Mouse (Mus musculus) erythroblast, adult 5-6 weeks (primary cell): ENCODE measurements around the gene Tbc1d22a. TPM values are rescaled to one million over a fixed set of nuclear protein-coding genes. Genes with fewer than 3 reads are reported as not detected.
"Not testable (repeated sequence)": the region's sequence is repeated elsewhere in the genome, so short reads cannot be mapped to it uniquely, and the experiment has no call there.

ENCODE experiments used
- ATAC-seq: replicated peaks from 2 replicates; pipeline ENCODE4 v1.8.0; 2016; ENCODE audit warnings: moderate number of reproducible peaks, mild to moderate bottlenecking, moderate TSS enrichment, inconsistent platforms; ENCODE audit not compliant: poor library complexity, low FRiP score, severe bottlenecking
- total RNA-seq, 2 experiments: library from RNA; stranded (forward) in 1 of 2; stranded (reverse) in 1 of 2; fragments of 150-400 nt in 1 of 2; fragments of 200-764, 138-1000 nt in 1 of 2; gene quantifications; 2 replicates each; pipeline versions ENCODE4 v1.2.3 to v1.2.4; 2015 to 2017; ENCODE audit warnings: low replicate concordance in 2 of 2

The Tbc1d22a gene
- total RNA-seq, 2 experiments from 2014 or later, result 3.5 to 7.8 TPM

DNA sequence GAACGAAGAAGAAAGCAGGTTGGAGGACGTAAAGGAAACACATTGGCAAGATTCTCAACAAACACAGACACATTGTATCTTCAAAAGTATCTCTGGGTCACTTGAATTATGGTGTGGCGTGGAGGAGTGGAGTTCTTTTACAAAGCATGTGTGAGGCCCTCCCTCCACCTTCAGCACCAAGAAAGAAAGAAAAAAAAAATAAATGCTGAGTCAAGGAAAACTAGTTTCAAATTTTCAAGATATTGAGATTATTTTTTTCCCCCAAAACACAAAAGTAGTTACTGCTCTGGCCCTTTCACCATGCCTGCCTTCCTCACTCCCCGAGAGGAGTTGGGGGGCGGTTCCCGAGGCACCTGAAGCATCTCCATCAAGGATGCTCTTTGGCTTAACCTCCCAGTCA lies 35.7 kb upstream of the Tbc1d22a start:
- no peak for ATAC-seq

DNA sequence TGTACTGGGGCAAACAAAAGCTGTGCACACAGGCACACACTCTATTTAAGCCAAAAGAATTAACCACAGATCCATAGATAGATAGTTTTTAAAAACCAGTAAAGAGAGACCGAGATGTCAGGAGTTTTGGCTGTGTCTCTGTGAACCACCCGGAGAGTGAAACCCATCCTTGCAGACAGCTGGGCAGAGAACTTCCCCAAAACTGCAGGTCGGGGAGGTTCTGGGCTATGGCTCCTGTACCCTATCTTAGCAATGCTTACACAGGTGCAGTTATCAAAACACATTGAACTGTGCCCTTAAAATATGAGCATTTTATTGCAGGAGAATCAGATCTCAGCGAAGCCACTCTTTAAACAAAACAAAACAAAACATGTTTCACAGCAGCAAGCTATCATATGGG lies 33.8 kb upstream of the Tbc1d22a start:
- no peak for ATAC-seq

DNA sequence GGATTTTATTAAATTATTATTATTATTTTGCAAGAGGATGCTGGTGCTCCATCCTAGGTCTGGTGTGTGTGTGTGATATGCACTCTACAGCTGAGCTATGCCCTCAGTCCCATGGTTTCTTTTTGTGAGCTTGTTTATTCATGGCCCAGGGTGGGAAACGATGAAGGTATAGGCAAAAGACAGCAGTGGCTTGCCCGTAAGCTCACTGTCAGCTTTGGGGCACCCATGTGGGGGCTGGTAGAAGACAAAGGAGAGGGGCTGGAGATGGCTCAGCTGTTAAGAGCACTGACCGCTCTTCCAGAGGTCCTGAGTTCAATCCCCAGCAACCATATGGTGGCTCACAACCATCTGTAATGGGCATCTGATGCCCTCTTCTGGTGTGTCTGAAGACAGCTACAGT lies 32.9 kb upstream of the Tbc1d22a start:
- not testable (repeated sequence) for ATAC-seq

DNA sequence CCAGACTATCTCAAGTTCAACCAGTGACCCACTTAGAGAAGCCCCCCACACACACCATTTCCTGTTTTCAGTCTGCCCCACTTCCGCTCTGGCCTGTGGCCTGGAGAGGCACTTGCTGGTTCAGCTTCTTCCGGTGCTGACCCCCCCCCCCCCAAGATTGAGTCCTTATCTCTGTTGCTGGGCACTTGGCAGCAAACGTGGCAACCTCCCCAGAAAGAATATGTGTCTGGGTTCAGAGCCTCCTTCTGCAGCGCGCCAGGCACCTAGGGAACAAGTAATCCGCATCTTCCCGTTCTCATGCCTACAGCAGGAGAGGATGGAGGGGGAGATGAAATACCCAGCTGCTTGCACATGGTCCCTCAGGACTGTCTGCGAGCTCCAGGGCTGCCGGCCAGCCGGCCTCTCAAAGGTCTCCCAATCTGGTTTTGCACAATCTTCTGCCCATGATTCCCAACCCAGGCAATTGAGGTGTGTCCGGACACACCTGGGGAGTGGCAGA lies 32.3 kb upstream of the Tbc1d22a start:
- no peak for ATAC-seq

DNA sequence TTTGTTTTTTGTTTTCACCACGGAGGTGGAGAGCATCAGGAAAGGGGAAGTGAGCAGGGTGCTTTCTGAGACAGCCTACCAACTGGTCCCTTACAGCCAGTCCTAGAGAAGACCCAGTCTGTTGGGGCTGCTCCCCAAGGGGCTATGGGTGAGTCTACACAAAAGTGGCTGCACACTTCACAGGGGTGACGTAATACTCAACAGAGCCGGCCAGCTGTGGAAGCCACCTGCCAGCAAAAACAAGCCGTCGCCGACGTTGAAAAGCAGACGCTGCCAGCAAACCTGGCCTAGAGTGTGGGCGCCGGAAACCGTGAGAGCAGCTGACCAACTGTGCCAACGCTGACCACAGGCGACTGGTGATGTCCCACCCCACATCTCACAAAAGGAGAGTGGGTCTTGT lies 31.6 kb upstream of the Tbc1d22a start:
- ATAC-seq, result no peak

DNA sequence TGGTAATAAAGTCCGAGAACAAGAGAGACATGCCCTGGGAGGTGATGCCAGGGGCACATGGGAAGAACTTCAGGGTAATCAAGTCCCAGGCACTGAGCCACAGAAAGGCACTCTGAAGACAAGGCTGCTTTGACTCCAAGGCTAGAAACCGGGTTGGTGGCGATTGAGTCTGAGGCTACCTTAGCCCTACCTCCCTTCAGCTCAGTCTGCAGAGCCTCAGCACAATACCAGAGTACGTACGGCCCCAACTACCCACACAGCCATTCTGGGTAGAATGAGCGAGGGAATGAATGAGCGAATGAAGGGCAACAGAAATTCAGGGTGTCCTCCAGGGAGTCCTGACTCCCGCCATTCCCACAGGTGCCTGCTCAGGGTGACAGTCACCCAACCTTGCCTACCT lies 30.8 kb upstream of the Tbc1d22a start:
- ATAC-seq, result no peak

DNA sequence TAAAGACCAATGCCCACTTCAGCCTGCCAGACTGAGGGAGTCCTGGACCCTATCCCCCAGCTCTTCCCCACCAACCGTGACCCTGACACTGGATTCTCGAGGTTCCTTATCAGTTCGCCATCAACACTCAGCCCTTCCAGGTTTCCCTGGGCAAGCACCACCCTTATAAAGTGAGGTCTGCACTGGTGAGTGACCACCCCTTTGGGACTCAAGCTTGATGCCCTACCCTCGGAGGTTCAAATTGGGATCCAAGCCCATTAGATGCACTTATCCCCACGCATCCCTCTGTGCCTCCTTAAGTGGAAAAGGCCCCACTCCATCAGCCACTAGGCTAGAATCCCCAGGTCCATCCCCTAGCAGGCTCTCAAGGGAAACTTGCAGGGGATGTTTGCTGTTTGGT lies 30.2 kb upstream of the Tbc1d22a start:
- ATAC-seq, result no peak

DNA sequence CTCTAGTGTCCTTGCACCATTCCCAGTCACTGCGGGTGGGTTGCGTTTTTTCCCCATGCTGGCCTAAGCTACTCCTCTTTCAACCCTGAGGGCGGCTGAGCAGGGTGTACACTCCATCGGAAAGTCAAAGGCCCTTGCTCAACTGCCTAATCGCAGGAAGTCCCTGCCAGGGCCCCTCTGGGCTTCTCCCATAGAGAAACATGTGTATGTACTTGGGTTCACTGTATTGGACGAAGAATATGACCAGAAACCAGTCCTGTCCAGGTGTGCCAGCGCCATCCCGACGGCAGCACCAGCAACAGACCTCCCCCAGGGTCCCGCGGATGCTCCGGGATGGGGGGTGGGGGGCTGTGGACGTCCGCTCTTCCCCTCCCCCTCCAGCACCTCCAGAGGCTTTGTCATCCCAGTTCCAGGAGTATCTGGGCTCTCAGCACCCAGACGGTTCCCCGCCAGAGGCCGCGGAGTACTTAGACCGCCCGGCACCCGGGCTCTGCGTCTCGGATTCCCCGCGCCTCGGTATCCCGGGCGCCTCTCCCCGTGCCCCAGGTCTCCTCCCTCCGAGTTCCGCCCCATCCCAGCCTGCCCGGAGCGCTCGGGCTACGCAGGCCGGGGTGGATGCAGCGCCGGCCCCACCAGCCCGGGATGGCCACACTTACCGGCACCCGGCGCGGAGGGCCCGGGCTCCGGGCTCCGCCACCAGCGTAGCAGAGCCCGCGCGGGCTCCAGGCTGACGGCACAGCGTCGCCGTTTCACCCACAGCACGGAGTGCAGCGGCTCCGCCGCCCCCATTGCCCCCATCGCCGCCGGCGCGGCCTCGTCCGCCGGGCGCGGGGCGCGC lies 29.2 kb upstream of the Tbc1d22a start:
- no peak for ATAC-seq

DNA sequence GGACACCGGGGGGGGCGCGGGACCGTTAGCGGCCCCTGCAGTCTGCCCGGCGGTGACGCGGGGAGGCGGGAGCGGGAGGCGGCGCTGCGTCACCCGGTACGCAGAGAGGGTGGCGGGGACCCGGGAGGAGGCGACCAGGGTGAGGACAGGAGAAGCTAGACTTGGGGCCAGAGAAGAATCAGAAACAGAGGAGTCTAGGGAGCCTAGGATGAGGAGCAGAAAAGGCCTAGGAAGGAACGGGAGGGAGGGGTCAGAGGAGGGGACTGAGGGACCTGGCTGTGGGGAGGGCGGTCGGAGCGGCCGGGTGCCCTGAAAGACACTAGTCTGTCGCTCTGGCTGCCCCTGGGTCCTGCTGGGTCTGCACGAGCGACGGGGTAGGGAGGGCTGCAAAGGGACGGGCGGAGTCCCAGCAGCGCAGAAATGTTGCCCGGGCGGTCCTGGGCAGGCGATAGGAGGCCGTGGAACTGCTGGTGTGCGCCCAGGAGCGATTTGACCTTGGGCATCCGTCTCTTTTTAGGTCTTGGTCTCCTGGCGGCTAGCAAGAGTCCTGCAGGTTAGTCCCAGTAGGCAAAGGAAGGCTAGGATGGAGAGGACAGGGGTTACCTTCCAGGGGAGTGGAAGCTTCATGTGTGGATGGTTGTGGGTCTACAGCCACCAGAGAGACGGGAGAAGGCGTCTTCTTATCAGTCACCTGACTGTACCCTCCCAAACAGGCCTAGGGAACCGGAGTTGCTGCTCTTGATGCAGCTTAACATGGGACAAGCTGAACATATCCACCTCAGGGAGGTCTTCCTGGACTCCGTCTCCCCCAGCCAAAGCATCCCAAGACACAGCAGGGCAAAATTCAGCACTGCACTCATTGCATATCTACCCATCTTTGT lies 28.3 kb upstream of the Tbc1d22a start, which contains the start of gene Cerk:
Gene Cerk (minus strand): TSS at position 453 of the 881 bp plus-strand sequence.
- no peak for ATAC-seq

DNA sequence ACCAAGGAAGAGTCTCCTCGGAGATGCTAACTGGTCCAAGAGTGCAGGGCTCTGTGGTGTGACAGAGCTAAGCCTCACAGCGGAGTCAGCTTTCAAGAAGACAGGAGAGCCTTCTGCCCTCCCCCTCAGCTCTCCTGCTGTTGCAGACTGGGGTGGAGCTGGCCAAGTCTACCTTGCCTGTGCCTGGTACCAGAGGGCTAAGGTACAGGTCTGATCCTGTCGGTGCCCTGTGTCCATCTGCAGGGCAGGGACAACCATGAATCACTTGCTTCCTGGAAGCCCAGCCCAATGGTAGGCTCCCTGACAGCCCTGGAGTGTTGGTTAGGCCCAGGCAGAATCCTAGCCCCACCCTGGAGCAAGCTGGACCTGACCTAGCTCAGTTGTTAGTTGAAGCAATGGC lies 27.6 kb upstream of the Tbc1d22a start:
- ATAC-seq, result no peak

DNA sequence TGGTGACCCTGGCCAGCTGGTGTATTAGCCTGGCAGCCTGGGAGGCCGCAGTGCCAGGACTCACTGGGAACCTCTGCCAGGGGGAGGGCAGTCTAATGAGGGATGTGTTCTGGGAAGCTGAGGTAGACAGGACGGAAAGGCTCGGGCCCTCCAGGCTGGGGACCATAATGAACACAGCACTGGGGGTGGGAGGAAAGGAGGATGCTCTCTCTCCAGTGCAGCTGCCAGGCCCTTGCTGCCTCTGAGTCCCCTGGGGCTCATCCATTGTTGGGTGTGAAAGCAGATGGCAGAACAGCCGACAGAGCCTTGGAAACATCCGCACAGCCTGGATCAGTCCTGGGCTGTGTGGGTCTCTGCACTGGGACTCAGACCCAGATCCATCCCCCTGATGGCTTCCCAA lies 26.1 kb upstream of the Tbc1d22a start:
- no peak for ATAC-seq

DNA sequence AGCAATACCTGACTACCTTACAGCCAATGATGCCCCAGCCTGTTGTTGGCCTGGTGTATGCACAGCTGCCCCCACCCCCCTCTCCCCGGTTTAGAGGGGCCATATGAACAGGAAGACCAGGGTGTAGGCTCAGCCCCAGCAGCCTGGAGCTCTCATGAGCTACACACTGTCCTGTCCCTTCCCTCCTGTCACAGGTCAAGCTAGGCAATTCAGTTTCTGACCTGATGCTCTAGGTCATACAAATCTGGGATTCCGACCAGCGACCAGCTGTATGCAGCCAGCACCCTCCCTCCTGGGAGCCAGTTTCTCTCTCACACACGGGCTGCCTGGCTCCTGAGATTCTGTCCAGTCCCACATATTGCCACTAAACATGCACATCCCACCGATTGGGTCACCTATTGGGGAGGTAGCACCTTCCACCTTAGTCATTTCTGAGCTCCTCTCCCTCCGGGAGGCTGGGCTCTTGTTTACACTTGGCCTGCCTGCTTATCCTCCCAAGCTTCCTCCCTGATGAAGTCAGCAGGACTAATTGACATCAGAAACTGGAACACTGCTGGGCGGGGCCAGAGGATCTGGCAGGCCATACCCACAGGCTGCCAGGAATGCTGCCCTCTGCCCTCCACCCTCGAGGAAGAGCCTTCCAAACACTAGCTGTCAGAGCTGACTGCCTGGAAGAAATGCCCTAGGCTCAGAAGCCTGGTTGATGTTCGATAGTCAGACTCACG lies 25.4 kb upstream of the Tbc1d22a start:
- ATAC-seq, result no peak

DNA sequence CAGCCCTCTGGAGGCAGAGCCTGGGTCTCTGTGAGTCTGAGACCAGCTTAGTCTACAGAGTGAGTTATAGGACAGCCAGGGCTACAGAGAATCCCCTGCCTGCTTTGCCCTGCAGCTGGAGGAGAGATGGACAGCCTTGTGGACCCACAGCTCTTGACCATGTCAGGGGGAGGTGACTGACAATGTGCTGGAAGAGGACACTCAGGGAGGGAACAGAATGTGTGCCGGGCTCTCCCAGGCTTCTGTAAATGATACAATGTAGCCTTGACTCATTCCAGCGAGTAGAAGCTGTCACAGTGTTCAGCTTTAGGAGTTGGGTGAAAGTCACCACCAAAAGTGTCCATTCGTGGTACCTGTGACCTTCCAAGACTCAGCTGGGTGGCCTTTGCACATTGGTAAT lies 23.9 kb upstream of the Tbc1d22a start:
- no peak for ATAC-seq

DNA sequence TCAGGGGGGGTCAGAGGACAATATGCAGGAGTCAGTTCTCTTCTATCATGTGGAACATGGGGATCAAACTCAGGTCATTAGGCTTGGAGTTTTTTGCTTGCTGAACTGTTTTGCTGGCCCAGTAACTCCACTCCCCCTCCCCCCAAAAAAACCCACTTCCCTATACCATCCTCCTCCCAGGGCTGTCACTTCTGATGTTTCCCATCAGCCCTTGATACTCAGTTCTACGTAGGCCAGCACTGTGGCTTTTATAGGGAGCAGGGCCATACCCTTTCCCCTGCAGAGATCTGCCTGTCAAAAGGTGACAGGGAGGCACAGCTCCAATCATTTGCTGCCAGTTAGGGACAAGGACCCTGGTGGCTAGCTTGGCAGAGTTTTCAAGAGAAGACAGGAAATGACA lies 22.8 kb upstream of the Tbc1d22a start:
- ATAC-seq, result no peak

DNA sequence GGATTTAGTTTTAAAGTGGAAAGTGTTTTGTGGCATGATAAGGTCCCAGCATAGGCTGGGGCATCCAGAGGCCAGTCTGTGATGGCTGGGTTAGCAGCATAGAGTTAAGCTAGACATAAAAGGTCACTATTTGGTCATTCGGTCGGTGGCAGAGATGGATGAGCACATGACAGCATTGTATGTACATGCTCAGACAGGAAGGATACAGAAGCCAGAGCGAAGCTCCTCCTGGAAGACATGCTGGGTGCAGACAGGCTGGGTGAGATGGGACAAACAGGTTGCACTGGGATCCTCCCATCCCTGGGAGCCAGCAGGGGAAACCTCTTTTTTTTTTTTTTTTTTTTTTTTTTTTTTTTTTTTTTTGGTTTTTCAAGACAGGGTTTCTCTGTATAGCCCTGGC lies 22.3 kb upstream of the Tbc1d22a start:
- no peak for ATAC-seq

DNA sequence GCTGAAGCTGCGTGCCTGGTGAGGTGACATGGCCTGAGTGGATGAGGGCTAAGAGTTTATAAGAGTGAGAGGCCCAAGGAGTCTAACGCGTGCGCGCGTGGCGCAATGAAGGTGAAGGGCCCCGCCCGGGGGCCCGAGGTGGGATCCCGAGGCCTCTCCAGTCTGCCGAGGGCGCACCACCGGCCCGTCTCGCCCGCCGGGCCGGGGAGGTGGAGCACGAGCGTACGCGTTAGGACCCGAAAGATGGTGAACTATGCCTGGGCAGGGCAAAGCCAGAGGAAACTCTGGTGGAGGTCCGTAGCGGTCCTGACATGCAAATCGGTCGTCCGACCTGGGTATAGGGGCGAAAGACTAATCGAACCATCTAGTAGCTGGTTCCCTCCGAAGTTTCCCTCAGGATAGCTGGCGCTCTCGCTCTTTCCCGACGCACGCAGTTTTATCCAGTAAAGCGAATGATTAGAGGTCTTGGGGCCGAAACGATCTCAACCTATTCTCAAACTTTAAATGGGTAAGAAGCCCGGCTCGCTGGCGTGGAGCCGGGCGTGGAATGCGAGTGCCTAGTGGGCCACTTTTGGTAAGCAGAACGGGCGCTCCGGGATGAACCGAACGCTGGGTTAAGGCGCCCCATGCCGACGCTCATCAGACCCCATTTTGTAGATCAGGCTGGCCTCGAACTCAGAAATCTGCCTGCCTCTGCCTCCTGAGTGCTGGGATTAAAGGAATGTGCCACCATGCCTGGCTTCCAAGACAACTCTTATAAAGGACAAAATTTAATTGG lies 19.4 kb upstream of the Tbc1d22a start:
- peak; percentile 98 for ATAC-seq

DNA sequence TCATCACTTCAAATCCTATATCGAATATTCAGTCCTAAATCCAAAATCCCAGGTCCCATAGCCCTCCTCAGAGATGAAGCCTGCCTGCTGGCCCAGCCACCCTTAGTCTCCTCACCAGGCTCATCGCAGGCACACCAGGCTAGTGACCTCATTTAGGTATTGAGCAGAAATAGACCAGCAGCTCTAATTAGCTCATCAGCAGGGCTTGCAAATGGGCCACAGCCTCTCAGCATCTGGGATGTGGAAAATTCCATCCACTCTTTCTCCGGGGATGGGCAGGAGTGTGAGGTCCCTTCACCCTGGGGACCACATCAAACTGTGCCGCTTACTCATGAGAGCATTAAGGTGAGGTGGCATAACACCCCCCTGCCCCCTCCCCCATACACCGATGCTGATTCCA lies 15.2 kb upstream of the Tbc1d22a start:
- no peak for ATAC-seq

DNA sequence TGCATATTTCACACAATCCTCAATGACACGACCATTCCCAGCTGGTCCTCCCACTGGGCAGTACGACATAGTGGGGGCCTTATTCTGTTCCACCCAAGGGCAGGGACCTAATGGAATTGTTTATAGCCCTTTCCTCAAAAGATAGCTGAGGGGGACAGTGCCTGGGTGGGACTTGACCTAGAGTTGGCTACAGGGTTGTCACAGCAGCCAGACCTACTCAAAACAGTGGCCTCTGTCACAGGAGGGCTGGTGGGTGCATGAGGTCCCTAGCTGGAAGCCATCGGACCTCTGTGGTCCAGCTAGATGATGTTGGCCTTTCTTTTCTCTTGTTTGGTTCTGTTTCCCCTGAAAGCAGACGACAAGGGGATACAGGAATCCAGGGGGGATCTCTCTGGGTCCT lies 14.8 kb upstream of the Tbc1d22a start:
- ATAC-seq, result no peak

DNA sequence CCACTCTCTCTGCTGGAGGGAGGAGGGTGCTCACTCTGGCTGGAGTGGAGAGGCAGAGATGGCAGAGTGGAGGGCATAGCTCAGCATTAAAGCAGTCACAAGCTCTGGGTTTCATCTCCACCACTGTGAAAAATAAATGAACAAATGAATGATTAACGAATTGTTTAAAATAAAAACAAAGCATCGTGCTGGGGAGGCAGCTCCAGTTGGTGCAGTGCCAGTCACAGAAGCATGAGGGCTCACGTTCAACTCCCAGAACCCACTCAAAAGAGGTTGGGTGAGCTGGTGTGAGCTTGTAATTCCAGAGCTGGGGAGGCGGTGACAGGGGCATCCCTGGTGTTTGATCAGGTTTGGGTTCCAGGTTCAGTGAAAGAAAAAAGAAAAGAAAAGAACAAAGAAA lies 14.1 kb upstream of the Tbc1d22a start:
- no peak for ATAC-seq
